Mouse (Mus musculus) heart, postnatal 0 days (tissue): ENCODE data around the gene Sox8.

ENCODE experiments used
- CTCF ChIP-seq: IDR thresholded peaks from 2 replicates; pipeline ENCODE4 v1.5.1; 2016; ENCODE audit warnings: antibody characterized with exemption, control low read depth, low read depth
- EP300 ChIP-seq: IDR thresholded peaks from 2 replicates; pipeline ENCODE4 v1.6.1; 2016; ENCODE audit warnings: antibody characterized with exemption, low read depth

GRCm38 (mm10) chr17:25584646-25585045, 14.2 kb upstream of the Sox8 start:
- TF ChIP-seq CTCF = no peak
- TF ChIP-seq EP300 = no peak
